Mouse (Mus musculus) mouse trophoblast stem cell (cell line): Measurements from ENCODE around the gene Slc19a3.

Experiments used
- in situ Hi-C, 2 experiments: fragments of 300-500 bp; cut with MseI, MboI; formaldehyde crosslinking; loops; 2 replicates in 1 of 2; 3 replicates in 1 of 2; pipeline ENCODE4 v1.15.1; 2025

Slc19a3 gene

GRCm38 (mm10) chr1:83038109-83038672 lies at the start of gene Slc19a3:
Slc19a3 (minus strand) TSS chr1:83038448.
- in situ Hi-C loops = no loop called here

DNA sequence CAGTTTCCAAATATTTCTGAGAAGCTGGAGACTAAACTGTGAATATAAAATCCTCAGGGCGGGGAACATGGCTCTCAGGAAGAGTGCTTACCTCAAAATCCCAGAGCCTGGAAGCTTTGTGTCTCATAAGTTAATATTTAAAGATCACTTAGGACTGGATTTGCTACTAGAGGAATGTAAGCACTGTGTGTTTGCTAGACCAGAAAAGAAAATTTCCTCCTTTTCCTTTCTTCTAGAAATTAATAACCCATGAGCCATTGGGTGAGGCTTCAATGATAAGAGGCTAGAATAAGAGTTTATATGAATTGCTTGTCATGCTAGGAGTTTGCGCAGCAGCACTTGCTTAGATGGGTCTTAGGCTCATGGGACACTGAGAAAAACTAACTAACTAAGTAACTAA lies 46.5 kb upstream of the Slc19a3 start:
- in situ Hi-C loops = no loop called here

DNA sequence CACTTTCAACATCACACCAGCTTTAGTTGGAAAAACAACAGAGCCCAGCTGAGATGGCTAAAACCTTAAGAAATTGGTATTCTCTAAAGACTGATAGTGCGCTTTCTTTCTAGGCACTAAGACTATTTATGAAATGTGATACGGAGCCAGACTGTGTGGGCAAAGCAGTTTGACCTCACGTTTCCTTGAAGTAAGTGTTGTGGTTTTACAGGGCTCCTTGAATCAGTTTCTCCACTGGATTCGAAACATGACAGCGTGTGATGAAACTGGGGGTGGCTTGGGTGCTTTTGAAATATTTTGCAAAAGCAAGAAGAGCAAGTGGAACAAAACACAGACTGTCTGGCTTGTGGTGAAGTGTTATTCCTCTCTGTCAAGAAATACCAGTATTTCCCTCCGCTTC lies 38.8 kb upstream of the Slc19a3 start:
- in situ Hi-C loops = no loop called here

- in situ Hi-C loops = no loop called here
These were observed 38.1 kb upstream of the Slc19a3 start for GRCm38 (mm10) chr1:83076190-83076917.

GRCm38 (mm10) chr1:83075526-83076189 lies 37.4 kb upstream of the Slc19a3 start:
- in situ Hi-C loops = no loop called here

DNA sequence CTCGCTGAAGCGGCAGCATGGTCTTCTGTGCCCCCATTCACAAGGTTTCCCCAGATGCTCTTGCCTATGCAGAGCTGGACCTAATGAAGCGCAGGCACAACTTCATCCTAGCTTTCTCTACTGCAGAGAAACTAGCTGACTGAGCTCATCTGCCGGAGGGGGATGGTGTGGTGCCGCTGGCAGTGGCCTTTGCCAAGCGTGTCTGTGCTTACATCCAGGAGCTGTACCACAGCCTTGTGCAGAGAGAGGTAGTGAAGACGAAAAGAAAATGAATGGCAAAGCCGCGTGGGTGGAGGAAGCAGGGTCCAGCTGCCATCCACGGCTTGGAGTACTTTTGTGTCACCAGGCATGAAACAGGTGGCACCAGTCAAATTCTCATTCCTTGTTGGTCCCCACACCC lies 29.0 kb upstream of the Slc19a3 start:
- in situ Hi-C loops = loop anchor here (10.0 to 25.0 kb wide), 3 partner anchors 88 to 645 kb away; partner anchors contain the start of gene Daw1 (in 1 of the 2)

DNA sequence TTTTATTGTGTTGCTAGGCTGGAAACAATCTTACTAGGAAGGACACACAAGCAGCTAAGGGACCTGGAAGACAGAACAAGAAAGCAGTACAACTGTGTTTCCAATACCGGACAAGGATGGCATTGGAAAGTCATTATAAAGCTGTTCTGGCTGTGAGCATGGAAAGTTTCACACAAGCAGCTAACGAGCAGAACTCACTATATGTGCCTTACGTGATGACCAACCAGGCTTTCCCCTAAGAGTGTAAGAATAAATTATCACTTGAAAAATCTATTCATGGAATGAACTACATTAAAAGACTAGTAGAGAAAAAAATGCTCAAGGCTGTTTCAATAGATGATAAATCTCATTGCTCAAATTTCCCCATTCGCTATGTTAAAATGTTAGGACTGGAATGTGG lies 28.3 kb upstream of the Slc19a3 start:
- in situ Hi-C loops = loop anchor here (10.0 to 25.0 kb wide), 3 partner anchors 88 to 646 kb away; partner anchors contain the start of gene Daw1 (in 1 of the 2)

- in situ Hi-C loops = loop anchor here (5.0 to 25.0 kb wide), 4 partner anchors 87 to 647 kb away; partner anchors contain the start of gene Daw1 (in 1 of the 2)
These were observed 26.6 kb upstream of the Slc19a3 start for GRCm38 (mm10) chr1:83064851-83065250.

- in situ Hi-C loops = loop anchor here (5.0 to 25.0 kb wide), 4 partner anchors 92 to 652 kb away; partner anchors contain the start of gene Daw1 (in 1 of the 2)
These were observed 22.4 kb upstream of the Slc19a3 start, which contains the start of gene Krtap28-13 for GRCm38 (mm10) chr1:83060643-83061042. Krtap28-13 (plus strand) TSS chr1:83060930.

- in situ Hi-C loops = loop anchor here (25.0 kb wide), 1 partner anchor 653 kb away; no protein-coding TSS in a partner anchor
These were observed 21.0 kb upstream of the Slc19a3 start, which contains the start of gene A030005K14Rik for GRCm38 (mm10) chr1:83059278-83059677. A030005K14Rik (minus strand) TSS chr1:83059378.

- in situ Hi-C loops = loop anchor here (25.0 kb wide), 1 partner anchor 654 kb away; no protein-coding TSS in a partner anchor
These were observed 20.2 kb upstream of the Slc19a3 start for GRCm38 (mm10) chr1:83058481-83058880.

- in situ Hi-C loops = no loop called here
These were observed 6.7 kb upstream of the Slc19a3 start, which contains the start of gene Gm47969 for GRCm38 (mm10) chr1:83044882-83045427. Gm47969 (plus strand) TSS chr1:83044932.

DNA sequence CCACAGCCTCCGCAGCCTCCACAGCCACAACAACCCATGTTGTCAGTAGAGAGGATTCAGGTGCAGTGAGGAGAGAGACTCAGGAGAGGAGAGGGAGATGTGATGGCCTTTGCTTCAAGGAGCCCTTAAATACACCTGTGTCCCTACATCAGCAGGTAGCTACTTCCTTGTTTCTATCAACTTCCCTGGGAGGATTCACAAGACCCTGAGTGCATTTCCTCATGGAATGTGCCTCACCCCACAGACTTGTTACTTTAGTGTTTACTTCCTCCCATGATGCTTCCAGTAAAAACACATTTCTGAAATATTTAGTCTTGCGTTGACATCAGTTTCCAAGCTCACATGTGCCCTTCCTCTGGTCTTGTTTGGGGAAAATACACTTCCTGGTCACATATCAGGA lies 4.1 kb upstream of the Slc19a3 start, which contains the start of gene Krtap28-10:
Krtap28-10 (minus strand) TSS at position 101 of the 400 bp plus-strand sequence.
- in situ Hi-C loops = no loop called here

GRCm38 (mm10) chr1:83039080-83039479 lies 832 bp upstream of the Slc19a3 start:
- in situ Hi-C loops = no loop called here

DNA sequence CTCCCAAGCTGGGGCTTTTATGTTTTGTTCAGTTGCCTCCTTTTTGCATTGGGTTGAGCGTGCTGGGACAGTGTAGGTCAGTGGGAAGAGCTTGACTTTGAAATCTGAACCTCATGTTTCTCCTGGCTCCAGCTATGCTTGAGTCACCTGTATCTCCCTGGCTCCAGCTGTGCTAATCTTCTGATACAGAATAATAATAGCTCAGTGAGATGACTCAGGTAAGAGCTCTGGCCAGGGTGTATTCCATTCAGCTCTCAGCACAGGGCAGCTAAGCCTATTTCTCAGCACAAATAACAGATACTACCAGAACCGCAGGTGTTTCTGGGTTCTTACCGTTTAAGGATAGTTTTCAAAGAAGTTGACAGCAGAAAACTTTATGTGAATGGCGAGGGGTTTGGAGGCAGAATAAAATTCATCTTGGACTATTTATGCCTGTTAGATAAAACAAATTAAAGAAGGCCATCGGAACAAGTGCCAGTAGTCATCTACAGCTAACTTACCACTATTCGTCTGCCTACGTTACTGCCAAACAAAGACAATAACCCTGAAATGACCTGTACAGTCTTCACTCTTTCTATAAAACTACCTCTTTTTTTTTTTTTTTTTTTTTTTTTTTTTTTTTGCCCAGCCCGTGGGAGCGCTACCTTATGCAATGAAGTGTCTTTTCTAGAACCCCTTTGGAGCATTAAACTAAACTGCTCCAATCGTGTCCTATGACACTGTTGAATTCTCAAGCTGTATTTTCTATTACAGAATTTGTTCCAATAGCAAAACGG lies 1.2 kb downstream of the Slc19a3 start:
- in situ Hi-C loops = no loop called here

DNA sequence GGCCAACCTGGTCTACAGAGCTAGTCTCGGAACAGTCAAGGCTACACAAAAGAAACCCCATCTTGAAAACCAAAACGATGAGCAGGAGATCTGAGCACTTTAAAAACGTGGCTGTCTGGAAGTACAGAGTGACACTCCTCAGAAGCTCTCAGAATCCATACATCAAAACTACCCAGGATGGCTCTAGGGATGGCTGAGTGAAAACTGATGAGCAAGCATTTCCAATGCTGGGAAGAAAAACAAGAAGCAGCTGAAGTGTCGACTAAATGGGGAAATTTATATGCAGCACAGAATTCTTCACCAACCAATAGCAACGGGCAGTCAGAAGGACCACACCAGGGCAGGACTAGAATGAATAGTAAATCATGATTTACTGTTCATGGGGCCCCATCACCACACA lies 3.7 kb downstream of the Slc19a3 start:
- in situ Hi-C loops = no loop called here

DNA sequence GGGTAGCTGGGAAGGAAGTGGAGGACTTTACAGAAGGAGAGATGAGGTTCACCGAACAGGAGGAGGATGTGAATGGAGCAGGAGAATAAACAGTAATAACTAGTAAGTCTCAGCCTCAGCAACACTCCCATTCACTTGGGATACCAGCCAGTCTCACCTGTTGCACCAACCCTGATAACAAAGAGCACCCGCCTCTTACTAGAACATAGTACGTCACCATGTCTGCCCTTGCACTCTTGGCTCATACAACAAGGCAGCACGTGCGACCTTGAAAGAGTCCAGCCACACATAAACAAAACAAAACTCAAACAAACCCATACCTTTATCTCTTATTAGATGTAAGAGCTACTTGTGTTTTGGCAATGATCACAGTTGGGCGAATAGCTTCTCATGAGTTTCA lies 5.7 kb downstream of the Slc19a3 start:
- in situ Hi-C loops = no loop called here

DNA sequence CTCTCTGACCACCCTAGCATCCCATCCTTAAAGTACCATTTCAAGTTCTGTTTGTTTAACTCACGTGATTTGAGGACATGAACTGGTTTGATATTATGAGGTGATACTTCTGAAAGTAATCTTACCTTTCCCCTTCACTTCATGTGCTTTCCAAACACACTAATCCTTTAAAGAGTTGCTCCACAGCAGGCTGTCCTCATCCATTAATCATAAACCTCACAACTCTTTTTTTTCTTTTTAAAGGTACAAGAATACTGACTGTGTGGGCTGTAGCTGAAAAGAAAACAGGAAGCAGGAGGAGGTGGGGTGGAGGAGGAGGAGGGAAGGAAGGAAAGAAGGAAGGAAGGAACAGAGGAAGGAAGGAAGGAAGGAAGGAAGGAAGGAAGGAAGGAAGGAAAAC lies 6.3 kb downstream of the Slc19a3 start:
- in situ Hi-C loops = no loop called here

DNA sequence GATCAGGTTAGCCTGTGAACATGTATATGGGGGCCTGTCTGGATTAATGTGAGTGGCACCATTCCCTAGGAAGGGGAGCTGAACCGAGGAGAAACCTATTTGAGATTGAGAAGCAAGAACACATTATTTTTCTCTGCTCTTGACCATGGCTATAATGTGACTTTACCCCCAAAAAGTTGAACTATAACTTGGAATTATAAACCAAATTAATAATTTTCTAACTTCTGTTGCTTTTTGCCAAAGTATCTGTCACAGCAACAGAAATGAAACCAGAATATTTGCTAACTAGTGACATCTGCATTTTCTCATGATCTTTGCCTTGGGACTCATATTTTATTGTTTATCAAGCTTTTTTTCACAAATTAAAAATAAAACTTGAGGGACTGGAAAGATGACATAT lies 21.7 kb downstream of the Slc19a3 start:
- in situ Hi-C loops = no loop called here

GRCm38 (mm10) chr1:83015329-83015879 lies 22.8 kb downstream of the Slc19a3 start:
- in situ Hi-C loops = no loop called here

DNA sequence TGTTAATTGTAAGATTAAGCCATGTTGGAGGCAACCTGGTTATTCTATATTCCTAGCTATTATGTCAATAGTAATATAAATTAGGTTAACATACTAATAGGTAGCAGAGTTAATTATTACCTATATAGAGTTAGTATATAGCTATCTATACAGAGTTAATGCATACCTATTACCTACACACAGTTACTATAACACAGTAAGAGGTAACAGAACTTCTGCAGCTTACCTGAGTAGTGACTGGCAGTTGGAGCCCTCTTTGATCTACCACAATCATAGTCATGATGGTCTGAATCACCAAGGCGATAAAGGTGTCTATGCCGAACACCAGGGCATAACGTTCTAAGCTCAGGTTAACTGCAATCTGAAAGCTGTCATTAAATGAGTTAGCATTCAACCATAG lies 23.8 kb downstream of the Slc19a3 start:
- in situ Hi-C loops = no loop called here
